Mouse (Mus musculus): ENCODE results near the gene Clec3a. TPM values are rescaled to one million over a fixed set of nuclear protein-coding genes. Genes with fewer than 3 reads are reported as not detected.

Gene Clec3a
- not detected in 2 replicates for polyA plus RNA-seq (2014; fragmentation: Nextera tagmentation; extraction: Ambion mirVana)

GRCm38 (mm10) chr8:114417786-114418185 is at the start of gene Clec3a:
Gene Clec3a, plus strand, starts transcription at chr8:114418086.
- H3K36me3 ChIP-seq (ENCODE audit: insufficient read depth), result no peaks in the 10 kb centered on the region
- no peak within 1 kb of the TSS for H3K27ac ChIP-seq (ENCODE audit: low read depth)
- DNase-seq (peak; percentile 15), ATAC-seq (ENCODE audit: insufficient read depth) (no peak)
- WGBS, result 58% methylated on average over 8 of the region's 8 CpGs
- no peak within 1 kb of the TSS for H3K4me3 ChIP-seq (ENCODE audit: low read depth, low read length)
- TF ChIP-seq CTCF (IDR thresholded peaks at IDR 0.05; ENCODE audit: low read depth), result no peak
- no peak within 1 kb of the TSS for H3K4me2 ChIP-seq
- H3K9me3 ChIP-seq (ENCODE audit: low read depth, low read length), result no peaks in the 10 kb centered on the region
- no peaks in the 10 kb centered on the region for H3K27me3 ChIP-seq (ENCODE audit: insufficient read depth, low read length)
- H3K9ac ChIP-seq, result no peak within 1 kb of the TSS
- H3K4me1 ChIP-seq (ENCODE audit: insufficient read depth), result no peaks in the 10 kb centered on the region

GRCm38 (mm10) chr8:114369038-114369976 is 48.6 kb upstream of the Clec3a start:
- H3K4me1 ChIP-seq (ENCODE audit: insufficient read depth), result no peaks in the 10 kb centered on the region
- H3K9me3 ChIP-seq (ENCODE audit: low read depth, low read length), result no peaks in the 10 kb centered on the region
- DNase-seq (peak; percentile 85), ATAC-seq (ENCODE audit: insufficient read depth) (no peak)
- peak; percentile 92 for TF ChIP-seq CTCF (IDR thresholded peaks at IDR 0.05; ENCODE audit: low read depth)
- WGBS, result 34% methylated on average over 27 of the region's 27 CpGs
- H3K4me2 ChIP-seq, result peak overlapping the region; percentile 12; the same call in 1 of the 2 replicates
- H3K27me3 ChIP-seq (ENCODE audit: insufficient read depth, low read length), result no peaks in the 10 kb centered on the region
- no peak overlapping the region for H3K27ac ChIP-seq (ENCODE audit: low read depth)
- no peak overlapping the region for H3K9ac ChIP-seq
- no peaks in the 10 kb centered on the region for H3K36me3 ChIP-seq (ENCODE audit: insufficient read depth)
- no peak overlapping the region for H3K4me3 ChIP-seq (ENCODE audit: low read depth, low read length)

- Histone ChIP-seq H3K9ac (no peak overlapping the region), H3K9me3 (ENCODE audit: low read depth, low read length) (no peaks in the 10 kb centered on the region), H3K4me2 (no peak overlapping the region), H3K27ac (ENCODE audit: low read depth) (no peak overlapping the region), H3K27me3 (ENCODE audit: insufficient read depth, low read length) (no peaks in the 10 kb centered on the region), H3K4me3 (ENCODE audit: low read depth, low read length) (no peak overlapping the region), H3K4me1 (ENCODE audit: insufficient read depth) (no peaks in the 10 kb centered on the region), H3K36me3 (ENCODE audit: insufficient read depth) (no peaks in the 10 kb centered on the region)
- no peak for TF ChIP-seq CTCF (IDR thresholded peaks at IDR 0.05; ENCODE audit: low read depth)
- WGBS, result 75% methylated on average over 6 of the region's 6 CpGs
- ATAC-seq (ENCODE audit: insufficient read depth) (no peak), DNase-seq (no peak)
Measured at GRCm38 (mm10) chr8:114374390-114374789, 43.5 kb upstream of the Clec3a start.

- H3K4me3 ChIP-seq (ENCODE audit: low read depth, low read length), result no peak overlapping the region
- no peaks in the 10 kb centered on the region for H3K4me1 ChIP-seq (ENCODE audit: insufficient read depth)
- no peaks in the 10 kb centered on the region for H3K36me3 ChIP-seq (ENCODE audit: insufficient read depth)
- TF ChIP-seq CTCF (IDR thresholded peaks at IDR 0.05; ENCODE audit: low read depth), result no peak
- no peaks in the 10 kb centered on the region for H3K9me3 ChIP-seq (ENCODE audit: low read depth, low read length)
- H3K4me2 ChIP-seq, result no peak overlapping the region
- no peak overlapping the region for H3K9ac ChIP-seq
- 82% methylated on average over 3 of the region's 3 CpGs for WGBS
- DNase-seq (no peak), ATAC-seq (ENCODE audit: insufficient read depth) (no peak)
- H3K27ac ChIP-seq (ENCODE audit: low read depth), result no peak overlapping the region
- no peaks in the 10 kb centered on the region for H3K27me3 ChIP-seq (ENCODE audit: insufficient read depth, low read length)
Measured at GRCm38 (mm10) chr8:114384189-114384588, 33.7 kb upstream of the Clec3a start.

- no peak overlapping the region for H3K27ac ChIP-seq (ENCODE audit: low read depth)
- 54% methylated on average over 4 of the region's 4 CpGs for WGBS
- TF ChIP-seq CTCF (IDR thresholded peaks at IDR 0.05; ENCODE audit: low read depth), result no peak
- ATAC-seq (ENCODE audit: insufficient read depth), result no peak
- no peak overlapping the region for H3K9ac ChIP-seq
- H3K4me2 ChIP-seq, result no peak overlapping the region
- no peaks in the 10 kb centered on the region for H3K36me3 ChIP-seq (ENCODE audit: insufficient read depth)
- no peak overlapping the region for H3K4me3 ChIP-seq (ENCODE audit: low read depth, low read length)
- no peaks in the 10 kb centered on the region for H3K4me1 ChIP-seq (ENCODE audit: insufficient read depth)
- no peak for DNase-seq
- no peaks in the 10 kb centered on the region for H3K9me3 ChIP-seq (ENCODE audit: low read depth, low read length)
- H3K27me3 ChIP-seq (ENCODE audit: insufficient read depth, low read length), result no peaks in the 10 kb centered on the region
Measured at GRCm38 (mm10) chr8:114387494-114387893, 30.4 kb upstream of the Clec3a start.

- Histone ChIP-seq H3K27me3 (ENCODE audit: insufficient read depth, low read length) (no peaks in the 10 kb centered on the region), H3K4me3 (ENCODE audit: low read depth, low read length) (no peak overlapping the region), H3K9me3 (ENCODE audit: low read depth, low read length) (no peaks in the 10 kb centered on the region), H3K9ac (no peak overlapping the region), H3K4me1 (ENCODE audit: insufficient read depth) (no peaks in the 10 kb centered on the region), H3K4me2 (no peak overlapping the region), H3K27ac (ENCODE audit: low read depth) (no peak overlapping the region), H3K36me3 (ENCODE audit: insufficient read depth) (no peaks in the 10 kb centered on the region)
- WGBS, result 89% methylated on average over 11 of the region's 13 CpGs
- peak; percentile 62 for TF ChIP-seq CTCF (IDR thresholded peaks at IDR 0.05; ENCODE audit: low read depth)
- ATAC-seq (ENCODE audit: insufficient read depth) (no peak), DNase-seq (peak; percentile 34)
Measured at GRCm38 (mm10) chr8:114390465-114391254, 27.2 kb upstream of the Clec3a start.

DNA sequence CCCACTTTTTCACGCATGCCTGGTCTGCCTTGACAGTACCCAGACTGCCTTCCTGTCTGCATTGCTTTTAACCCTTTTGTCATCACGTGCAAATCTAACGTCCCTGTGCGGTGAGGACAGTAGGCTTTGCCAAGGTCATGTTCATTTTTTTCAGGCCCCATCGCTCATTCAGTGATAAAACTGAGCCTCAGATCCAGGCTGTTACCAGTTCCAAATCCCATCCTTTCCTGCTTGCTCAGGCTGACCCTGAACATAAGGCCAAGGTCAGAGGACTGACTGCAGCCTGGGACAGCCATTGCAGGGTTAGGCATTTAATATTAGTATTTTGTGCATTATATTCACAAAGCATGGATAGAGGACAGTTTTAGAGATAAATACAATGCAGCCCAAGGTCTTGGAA is 19.6 kb upstream of the Clec3a start:
- 89% methylated on average over 5 of the region's 5 CpGs for WGBS
- Histone ChIP-seq H3K36me3 (ENCODE audit: insufficient read depth) (no peaks in the 10 kb centered on the region), H3K4me1 (ENCODE audit: insufficient read depth) (no peaks in the 10 kb centered on the region), H3K27ac (ENCODE audit: low read depth) (no peak overlapping the region), H3K27me3 (ENCODE audit: insufficient read depth, low read length) (no peaks in the 10 kb centered on the region), H3K4me2 (no peak overlapping the region), H3K9ac (no peak overlapping the region), H3K9me3 (ENCODE audit: low read depth, low read length) (no peaks in the 10 kb centered on the region), H3K4me3 (ENCODE audit: low read depth, low read length) (no peak overlapping the region)
- ATAC-seq (ENCODE audit: insufficient read depth), result no peak
- no peak for TF ChIP-seq CTCF (IDR thresholded peaks at IDR 0.05; ENCODE audit: low read depth)
- DNase-seq, result no peak
